Mouse (Mus musculus) left cerebral cortex, adult 11 months (tissue): ENCODE results near the gene Slc26a10.
"Not testable (repeated sequence)": the region's sequence is repeated elsewhere in the genome, so short reads cannot be mapped to it uniquely, and the experiment has no call there.

Experiments used
- DNase-seq: peaks from one replicate; pipeline ENCODE4 v3.0.0; 2022; ENCODE audit warnings: low spot score

Gene Slc26a10

DNA sequence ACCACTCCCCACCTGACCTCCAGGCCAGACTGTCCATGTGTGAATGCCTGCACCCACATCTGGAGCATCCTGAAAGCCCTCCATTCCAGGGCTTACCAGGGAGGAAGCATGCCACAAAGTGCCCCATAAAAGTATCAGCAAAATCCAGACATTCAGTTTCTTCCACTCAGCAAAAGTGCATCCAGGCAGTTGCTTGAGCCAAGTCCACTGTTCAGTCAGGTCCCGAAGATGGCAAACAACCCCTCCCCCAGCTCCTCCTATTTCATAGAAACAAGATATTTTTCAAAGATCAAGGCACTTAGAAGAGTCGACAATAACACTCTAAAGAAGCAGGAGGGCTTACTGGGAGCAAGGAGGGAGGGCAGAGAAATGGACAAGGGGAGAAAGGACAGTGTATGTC lies 18.0 kb upstream of the Slc26a10 start:
- no peak for DNase-seq

DNA sequence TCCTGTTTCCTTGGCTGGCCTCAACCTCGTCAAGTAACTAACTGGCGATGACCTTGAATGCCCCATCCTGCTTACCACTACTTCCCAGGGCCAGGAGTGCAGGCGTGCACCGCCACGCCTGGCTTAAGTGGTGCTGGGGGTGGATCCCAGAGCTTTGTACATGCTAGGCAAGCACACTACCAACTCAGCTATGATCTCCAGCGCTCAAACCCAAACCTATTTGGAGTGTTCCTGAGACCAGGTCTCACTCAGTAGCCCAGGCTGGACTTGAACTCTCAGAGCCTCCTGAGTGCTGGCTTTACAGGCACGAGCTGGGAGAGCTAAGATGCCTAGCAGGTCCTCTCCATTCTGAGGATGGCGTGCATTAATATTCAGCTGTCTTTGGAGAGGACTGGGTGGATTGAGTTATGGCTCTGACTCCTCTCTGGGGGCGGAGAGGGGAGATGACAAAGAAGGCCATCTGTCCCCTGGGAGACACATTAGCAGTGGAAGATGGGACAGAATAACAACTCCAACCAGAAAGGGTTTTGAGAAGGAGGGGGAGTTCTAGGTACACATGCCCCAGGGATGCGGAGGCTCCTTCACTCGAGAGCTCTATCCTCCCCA lies 17.2 kb upstream of the Slc26a10 start:
- no peak for DNase-seq

DNA sequence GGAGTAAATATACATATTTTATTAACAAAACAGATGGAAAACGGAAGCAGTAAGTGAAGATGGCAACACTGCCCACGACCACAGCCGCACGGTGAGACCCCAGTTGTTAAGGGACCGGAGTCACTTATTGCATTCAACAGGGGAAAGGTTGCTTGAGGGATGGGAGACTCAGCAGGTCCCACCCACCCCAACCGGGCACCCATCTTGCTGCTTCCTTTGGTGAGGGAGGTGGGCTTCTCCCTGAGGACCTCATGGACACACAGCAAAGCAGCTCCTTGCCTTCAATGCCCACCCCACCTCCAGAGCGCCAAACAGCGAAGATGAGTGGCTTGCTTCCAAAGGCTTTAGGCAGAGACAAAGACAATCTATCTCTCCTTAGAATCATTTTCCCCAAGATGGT lies 16.7 kb upstream of the Slc26a10 start:
- no peak for DNase-seq

DNA sequence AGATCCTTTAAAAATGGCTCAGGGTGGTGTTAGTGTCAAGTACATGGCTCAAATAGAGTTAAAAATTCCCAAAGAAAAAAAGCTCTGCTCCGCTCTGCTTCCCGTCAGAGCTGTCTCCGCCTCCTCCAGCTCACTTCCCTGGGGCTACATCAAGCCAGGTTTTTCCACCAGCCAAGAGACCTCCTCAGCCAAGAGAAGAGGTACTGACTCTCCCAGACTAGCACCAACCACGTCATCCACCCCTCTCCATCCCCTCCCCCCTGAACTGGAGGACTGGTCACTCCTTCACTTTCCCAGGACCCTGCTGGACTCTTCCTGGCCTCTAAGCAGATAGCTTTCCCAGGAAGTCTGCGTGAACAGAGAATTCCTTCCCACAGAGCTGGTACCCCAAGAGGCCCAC lies 15.9 kb upstream of the Slc26a10 start:
- DNase-seq, result no peak

DNA sequence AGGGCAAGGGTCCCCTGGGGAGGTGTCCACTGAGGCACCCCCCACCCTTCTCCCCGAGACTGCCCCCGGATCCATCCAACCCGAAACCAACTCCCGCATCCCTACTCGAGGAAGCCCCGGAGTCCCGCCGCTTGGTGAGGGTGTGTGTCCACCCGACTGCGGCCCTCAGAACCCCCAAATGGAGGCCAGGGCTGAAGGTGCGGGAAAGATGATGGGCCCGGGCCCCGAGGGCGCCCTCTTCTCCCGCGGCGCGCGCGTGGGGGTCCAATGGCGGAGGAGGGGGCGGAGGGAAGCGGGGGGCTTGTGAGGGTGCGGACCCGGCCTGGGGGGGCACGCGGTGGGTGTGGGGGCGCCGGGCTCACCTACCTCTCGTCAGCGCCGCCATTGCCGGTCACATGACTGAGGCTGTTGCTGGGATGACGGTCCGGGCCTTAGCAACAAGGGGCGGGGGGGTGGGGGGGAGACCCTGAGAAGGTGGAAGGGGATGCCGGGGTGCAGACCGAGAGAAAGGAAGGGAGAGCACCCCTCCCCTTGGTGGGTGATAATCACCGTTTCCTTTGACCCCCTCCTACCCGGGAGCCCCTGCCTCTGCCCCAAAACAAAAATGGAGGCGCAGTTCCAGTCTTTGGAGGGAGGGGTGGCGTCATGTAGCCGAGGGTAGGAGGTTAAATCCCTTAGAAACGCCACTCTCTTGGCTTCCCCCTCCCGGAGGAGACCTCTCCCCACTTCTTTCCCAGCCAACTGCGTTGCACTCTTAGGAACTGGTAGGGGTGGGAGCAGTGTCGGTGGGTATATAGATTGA lies 15.1 kb upstream of the Slc26a10 start, which contains the start of gene Dtx3:
Gene Dtx3 (minus strand): TSS at position 401 of the 802 bp plus-strand sequence.
- DNase-seq, result no peak

DNA sequence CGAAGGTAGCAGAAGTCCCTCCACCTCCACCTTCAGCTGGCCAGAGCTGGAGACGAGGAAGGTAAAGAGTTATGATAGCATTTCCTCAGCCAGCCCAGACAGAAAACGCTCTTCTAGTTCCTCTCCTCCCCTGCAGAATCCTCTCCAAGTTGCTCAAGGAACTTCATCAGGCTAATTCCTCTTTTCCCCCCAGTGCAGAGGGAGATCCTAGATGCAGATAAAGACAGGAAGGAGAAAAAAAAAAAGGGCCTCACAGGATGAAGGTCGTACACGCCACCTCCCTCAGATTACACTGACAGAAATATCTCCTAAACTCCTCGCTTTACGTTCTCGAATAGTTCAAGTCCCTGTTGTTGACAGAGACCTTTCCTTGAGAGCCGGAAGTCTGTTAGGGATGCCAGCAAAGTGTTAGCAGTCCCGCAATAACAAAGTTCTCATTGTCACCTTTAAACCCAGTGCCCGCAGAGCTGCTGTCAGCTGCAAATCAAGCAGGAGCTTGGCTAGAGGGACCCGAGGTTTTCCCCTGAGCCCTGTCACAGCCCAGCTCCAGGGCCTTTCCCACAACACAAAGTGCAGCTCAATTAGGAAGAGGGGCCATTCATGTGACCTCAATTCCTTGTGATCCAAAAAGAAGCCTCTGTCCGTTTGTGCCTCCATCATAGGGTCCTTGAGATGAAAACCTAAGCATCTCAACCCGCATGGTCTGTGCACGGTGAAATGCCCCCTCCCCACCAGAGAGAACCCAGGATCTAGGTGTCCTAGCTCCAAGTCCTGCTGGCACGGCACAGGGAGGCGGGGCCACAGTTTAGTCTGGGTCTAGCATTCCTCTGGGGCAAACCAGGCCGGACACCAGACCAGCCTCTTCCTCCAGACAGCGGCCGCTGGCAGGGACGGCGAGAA lies 14.2 kb upstream of the Slc26a10 start:
- DNase-seq, result no peak

DNA sequence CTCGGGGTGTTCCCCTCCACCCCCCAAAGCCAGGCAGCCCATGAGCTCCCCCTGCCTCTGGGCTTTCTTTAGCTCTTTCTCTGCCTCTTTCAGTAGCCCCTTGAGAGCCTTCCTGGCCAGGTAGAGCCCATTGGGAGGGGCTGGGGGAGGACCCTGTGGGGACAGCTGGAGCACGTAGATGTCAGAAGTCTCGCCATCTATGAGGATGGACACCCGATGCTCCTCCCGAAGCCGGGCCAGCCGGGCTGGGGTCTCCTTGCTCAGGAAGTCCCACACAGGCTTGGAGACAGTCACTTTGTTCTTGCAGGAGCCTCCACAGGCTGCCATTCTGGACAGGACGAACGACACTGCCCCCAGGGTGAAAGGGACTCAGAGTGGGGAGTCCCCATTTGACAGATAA lies 12.6 kb upstream of the Slc26a10 start:
- DNase-seq, result no peak

DNA sequence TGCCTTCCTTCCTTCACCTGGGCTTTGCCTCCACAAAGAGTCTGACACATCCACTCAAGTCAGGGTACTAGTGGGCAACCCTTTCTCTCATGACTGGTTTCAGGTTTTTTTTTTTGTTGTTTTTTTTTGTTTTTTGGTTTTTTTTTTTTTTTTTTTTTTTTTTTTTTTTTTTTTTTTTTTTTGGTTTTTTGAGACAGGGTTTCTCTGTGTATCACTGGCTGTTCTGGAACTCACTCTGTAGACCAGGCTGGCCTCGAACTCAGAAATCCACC lies 11.5 kb upstream of the Slc26a10 start:
- DNase-seq, result not testable (repeated sequence)

DNA sequence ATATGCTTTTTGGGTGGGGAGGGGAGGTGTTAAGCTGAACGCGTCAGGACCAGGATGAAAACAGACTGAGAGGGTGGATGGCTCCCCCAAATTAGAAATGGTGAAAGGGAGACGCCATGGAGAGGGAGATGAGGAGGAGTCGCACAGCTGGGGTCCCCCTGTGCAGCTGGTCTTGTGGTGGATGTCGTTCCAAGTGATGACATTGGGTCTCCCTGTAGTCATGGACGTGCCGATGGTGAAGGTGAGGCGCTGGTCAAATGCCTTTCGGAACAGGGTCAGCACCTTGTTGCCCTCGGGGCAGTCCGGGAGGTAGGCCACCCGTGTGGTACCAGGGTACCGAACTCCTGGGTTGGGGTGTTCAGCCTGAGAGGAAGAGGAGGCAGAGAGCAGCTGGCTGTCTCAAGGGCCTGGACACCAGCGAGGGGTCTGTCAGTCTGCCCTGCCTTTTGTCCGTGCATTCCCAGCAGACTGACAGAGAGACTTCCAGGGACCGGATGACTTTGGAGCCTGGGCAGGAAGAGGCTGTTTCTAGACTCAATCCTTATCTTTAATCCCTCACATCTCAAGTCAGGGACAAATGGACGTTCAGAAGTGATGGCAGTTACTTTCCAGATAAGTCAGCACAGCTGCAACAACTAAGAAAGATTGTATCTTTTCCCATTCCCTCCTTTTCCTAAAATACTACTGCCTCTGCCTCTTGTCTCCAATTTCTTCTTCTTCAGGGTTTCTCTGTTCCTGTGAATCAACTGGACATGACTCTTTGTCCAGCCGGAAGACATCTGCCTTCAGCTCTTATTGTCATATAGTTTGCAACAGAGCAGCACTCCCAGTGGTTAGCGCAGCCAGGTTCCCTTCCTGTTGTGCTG lies 11.0 kb upstream of the Slc26a10 start:
- no peak for DNase-seq

DNA sequence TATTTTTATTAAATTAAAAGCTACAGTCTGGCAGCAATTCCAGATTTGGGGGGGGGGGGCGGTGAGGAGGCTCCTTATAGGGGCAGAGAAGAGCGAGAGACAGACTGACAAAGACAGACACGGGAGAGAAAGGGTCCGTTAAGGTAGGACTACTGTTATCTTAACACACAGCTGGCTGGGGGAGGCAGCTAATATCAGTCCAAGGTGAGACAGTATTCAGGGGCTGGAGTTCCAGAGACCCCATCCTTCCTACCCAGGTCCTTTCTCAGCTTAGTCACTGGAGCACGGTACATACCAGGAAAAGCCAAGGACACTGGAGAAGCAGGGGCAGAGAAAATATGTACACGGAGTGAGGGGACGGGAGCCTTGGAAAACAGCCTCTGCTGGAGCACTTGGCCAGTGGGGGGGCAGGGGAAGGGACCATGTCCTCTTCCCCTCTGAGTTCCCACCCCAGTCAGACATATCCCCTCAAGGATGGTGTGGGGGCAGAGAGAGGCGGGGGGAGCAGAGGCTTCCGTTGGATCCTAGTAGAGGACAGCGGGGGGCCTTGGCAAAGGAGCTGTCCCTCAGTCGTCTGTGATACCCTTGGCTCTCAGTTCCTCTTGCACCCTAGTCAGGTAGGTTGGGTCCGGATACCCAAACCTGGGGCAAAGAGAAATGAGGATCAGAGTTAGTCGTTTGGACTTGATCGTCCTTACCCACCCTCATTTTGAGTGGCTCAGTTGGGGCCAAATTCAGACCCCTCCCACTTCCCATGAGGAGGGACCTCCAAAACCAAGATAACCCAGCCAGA lies 10.1 kb upstream of the Slc26a10 start:
- no peak for DNase-seq

DNA sequence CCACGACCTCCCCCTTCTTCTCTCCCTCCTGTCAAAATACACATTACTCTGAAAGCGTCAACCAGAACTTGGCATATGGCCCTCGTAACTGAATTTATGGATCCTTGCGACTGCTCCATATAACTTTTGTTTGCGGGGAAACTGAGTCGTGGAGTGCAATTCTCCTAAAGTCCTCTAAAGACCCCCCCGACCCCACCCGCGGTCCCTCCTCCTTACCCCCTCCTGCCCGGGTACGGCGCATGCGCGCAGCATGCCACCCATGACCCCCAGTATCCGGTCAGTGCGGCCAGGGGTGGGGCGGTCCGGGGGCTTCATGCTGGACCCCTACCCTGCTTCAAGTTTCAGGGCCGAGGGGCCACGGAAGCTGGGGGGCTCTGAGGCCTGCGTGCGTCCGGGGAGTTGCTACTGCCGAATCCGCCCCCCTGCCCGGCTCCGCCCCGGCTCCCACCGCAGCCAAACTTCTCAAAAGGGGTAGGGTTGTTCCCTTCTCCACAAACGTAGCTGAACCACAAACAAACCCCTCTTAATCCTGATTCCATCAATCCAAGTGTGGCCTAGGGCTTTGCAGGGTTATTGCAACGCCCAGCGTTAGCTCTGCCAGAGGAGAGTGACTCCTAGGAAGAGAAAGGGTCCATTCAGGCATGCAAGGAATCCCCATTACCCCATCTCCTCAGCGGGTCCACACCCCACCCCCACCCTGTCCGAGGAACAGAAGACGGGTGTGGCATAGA lies 9.4 kb upstream of the Slc26a10 start, which contains the start of gene Arhgef25:
Gene Arhgef25 (minus strand): TSS at position 433 of the 731 bp plus-strand sequence.
- DNase-seq, result no peak

DNA sequence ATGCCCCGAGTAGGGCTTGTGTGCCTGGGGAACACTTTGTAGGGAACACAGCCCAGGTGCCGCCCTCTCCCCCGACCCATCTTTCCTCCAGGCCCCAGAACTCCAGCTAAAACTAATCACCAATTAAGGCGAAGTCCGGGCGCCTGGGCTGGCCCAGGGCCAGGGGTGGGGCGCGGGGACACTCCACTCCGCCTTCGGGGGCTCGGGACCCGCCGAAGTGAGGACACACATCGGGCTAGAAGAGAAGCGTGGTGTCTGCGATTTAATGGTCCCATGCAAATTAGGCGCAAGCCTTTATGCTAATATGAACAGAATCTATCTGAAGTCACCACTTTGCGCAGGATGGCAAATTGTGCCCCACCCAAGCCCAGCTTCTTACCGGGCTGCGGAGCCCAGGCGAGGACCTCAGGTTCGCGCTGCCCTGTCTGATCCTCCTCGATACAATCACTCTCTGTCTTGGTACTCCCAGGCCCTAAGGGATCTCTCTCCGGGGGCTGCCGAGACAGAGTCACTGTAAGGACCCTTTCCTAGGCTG lies 8.7 kb upstream of the Slc26a10 start:
- DNase-seq, result no peak

DNA sequence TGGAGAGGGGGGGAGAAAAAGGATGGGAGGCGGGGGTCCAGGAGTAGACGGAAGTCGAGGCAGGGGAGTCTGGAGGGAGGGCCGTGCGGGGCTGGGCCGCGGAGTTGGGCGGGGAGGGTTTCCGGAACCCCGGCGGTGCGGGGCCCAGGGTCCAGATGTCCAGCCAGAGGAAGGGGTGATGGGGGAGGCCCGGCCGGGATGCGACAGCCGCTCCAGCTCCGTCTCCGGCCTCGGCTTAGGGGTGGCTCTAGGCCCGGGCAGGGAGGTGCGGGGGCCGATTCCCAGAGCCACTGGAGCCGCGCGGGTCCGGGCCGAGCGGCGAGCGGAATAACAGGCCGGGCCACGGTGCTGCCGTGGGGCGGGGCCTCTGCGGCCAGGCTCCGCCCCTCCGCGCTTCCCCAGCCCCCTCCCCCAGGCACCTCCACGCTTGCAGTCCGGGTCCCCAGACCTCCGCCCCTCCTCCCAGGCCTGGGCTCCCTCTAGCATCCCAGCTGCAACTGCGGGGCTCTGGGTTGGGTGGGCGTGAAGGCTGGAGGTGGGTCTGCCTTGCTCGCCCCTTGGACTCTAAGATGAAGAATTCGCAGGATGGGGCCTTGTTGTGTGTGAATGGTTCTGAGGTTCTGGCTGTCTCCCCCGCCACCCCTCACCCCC lies 8.1 kb upstream of the Slc26a10 start:
- DNase-seq, result no peak

DNA sequence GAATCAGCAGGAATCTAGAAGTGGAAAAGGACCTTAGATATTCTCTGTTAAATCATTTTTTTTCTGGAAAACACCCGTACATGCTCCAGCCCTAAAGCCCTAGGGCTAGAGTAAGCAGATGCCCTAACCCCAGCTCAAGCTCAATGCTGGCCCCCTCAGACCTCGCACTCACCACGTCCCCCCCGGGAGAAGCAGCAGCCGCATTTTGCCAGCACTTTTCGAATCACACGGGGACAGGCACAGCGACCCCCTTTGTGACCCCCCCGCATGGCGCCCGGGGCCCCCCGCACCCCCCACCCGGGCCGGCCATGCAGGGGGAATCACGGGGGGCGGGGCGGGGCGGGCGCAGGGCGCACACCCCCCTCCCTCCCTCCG lies 7.6 kb upstream of the Slc26a10 start:
- DNase-seq, result no peak

DNA sequence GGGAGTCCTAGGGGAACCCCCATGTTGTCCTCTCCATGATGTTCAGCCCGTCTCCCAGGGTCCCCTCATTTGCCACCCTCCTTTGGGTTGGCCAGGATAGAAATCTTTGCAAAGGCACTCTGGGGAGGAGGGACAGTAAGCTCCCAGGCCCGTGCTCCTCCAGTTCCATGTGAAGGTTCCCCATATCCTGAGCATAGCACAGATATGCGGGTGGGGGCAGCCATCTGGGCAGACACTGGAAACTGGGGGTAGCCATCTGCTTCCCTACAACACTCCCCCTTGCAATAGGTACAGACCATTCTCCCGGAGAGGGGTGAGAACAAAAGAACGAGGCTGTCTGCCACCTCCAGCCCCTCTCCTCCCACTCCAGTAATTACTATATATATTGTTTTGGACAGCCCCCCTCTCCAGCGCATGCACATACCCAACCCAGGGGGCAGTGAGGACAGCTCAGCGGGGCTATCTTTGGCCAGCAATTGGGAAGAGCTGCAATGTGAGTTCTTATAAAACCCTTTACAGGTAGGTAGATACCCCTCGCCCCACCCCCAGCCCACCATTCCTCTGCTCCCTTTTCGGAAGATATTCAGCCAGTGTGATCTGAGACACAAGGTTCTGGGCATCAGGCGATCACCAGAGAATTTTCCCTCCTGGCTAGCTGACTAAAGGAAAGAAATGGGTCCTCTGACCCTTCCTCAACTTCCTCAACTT lies 7.1 kb upstream of the Slc26a10 start:
- DNase-seq, result no peak

DNA sequence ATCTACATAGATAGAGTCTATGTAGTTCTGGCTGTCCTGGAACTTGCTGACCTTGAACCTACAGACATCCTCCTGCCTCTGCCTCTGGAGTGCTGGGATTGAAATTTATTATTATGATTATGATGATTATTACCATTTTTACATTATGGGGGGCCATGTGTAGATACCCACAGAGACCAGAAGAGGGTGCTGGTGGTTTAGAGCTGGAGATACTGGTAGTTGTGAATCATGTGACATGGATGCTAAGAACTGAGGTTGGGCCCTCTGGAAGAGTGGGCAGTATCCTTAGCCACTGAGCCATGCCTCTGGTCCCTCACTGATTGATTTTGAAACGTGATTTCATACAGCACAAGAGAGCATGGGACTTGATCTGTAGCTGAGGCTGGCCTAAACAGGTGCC lies 6.0 kb upstream of the Slc26a10 start:
- DNase-seq, result no peak

DNA sequence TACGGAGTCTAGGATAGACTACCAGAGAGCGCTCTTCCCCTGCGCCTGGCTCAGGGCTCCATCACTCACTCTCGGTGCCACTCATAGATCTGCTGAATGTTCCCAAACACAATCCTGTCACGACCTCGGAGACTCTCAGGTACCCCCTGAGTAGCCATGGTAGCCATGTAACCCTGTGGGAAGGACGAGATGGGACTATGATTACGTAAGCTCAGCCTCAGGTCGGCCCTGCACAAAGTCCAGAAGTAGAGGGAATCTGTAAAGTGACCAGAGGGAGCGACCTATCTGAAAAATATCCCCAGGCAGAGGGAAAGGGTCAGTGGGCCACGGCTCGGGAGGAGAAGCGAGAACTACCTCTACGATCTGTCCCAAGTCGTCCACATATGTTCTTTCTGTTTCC lies 5.1 kb upstream of the Slc26a10 start:
- no peak for DNase-seq

DNA sequence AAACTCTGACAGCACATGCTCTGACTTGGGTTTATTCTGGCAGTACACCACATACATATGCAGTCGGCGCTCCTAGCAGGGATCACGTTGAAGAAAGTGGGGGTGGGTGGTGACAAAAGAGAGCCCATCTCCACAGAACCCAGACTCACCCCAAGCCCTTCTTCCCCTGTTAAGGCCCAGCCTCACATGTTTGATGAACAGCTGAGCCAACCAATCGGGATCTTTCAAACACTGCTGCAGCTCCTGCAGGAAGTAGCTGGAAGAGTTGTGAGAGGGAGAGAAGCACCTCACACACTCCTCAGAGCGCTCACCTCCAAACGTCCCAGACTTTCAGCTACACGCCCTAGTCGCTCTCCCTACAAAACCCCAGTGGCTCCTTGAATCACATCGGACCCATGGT lies 4.7 kb upstream of the Slc26a10 start:
- DNase-seq, result no peak

DNA sequence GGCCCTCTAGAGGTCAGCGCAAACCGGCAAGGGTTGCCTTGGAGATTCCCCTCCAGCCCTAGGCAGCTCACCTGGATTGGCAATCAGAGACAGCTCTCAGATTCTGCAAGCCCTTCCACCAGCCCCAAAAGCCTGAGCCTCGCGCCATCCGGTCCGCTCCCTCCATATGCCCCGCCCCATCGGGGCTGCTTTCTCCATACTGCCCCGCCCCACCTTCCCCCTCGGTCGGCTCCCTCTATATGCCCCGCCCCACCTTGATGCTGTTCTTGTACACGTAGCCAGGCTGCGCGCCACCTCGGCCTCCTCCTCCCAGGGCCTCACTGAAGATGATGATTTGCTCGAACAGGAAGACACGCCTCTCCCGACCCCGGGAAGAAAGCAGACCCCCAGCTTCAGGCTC lies 3.3 kb upstream of the Slc26a10 start:
- no peak for DNase-seq
